Mouse (Mus musculus) heart, adult 2 months (tissue): ENCODE results near the gene Rnaseh2b. TPM values are rescaled to one million over a fixed set of nuclear protein-coding genes. Genes with fewer than 3 reads are reported as not detected.

Experiments
- DNase-seq, 2 experiments: peaks; one replicate each; pipeline ENCODE4 v3.0.0; 2021
- H3K27ac ChIP-seq: fragments of 200-600 bp; 2 replicates; pipeline ENCODE4 v1.8.1; 2022
- H3K27me3 ChIP-seq: fragments of 200-500 bp; 2 replicates; pipeline ENCODE4 v1.6.1; 2012; ENCODE audit warnings: mild to moderate bottlenecking, low read length, inconsistent platforms, mixed read lengths; ENCODE audit not compliant: control insufficient read depth, insufficient read depth
- H3K36me3 ChIP-seq: fragments of 200-500 bp; 2 replicates; pipeline ENCODE4 v1.6.1; 2012; ENCODE audit warnings: low read length, inconsistent platforms; ENCODE audit not compliant: control insufficient read depth, insufficient read depth
- H3K4me1 ChIP-seq: fragments of 200-500 bp; 2 replicates; pipeline ENCODE4 v1.6.1; 2011; ENCODE audit warnings: low read length; ENCODE audit not compliant: control insufficient read depth, insufficient read depth
- H3K4me3 ChIP-seq: fragments of 200-600 bp; 2 replicates; pipeline ENCODE4 v1.8.1; 2022
- H3K79me2 ChIP-seq: fragments of 200-500 bp; replicated peaks from 2 replicates; pipeline ENCODE4 v1.6.1; 2012; ENCODE audit warnings: mild to moderate bottlenecking, inconsistent platforms, low read length, moderate library complexity, mixed read lengths; ENCODE audit not compliant: control insufficient read depth, insufficient read depth
- H3K9ac ChIP-seq: fragments of 200-500 bp; 2 replicates; pipeline ENCODE4 v1.6.1; 2012; ENCODE audit warnings: low read depth, mild to moderate bottlenecking, control low read depth, inconsistent platforms, low read length, mixed read lengths
- CTCF ChIP-seq: fragments of 200-600 bp; IDR thresholded peaks from 2 replicates; pipeline ENCODE4 v1.8.1; 2022; ENCODE audit warnings: antibody characterized with exemption, mild to moderate bottlenecking, moderate library complexity
- EP300 ChIP-seq: fragments of 200-500 bp; IDR thresholded peaks from 2 replicates; pipeline ENCODE4 v1.6.1; 2011; ENCODE audit warnings: low read depth, low read length, control low read depth; ENCODE audit not compliant: insufficient read depth
- POLR2A ChIP-seq: fragments of 200-500 bp; IDR thresholded peaks from 2 replicates; pipeline ENCODE4 v1.6.1; 2011; ENCODE audit warnings: mild to moderate bottlenecking, low read depth, low read length, control low read depth; ENCODE audit not compliant: insufficient read depth
- WGBS: fragments of 180-500 bp; shearing (Covaris S2); methylation state at CpG from one replicate; pipeline ENCODE4 v1.1.7; 2018; 5-methylcytosine and 5-hydroxymethylcytosine counted together
- intact Hi-C: fragments of 180-260 bp; cut with DNase I; formaldehyde crosslinking; loops from one replicate; pipeline ENCODE4 v1.15.1; 2025
- polyA plus RNA-seq: library from polyadenylated mRNA; depleted of rRNA; stranded (reverse); fragments of >200 nt; gene quantifications from 2 replicates; pipeline ENCODE4 v1.2.3, GENCODE M21; 2012; rRNA removed
- total RNA-seq, 2 experiments: library from RNA; stranded (reverse); gene quantifications; 2 replicates each; pipeline ENCODE4 v1.2.3; 2021

Rnaseh2b gene
- total and polyA plus RNA-seq, 3 experiments = 3.3 to 9.8 (median 9.3) TPM

DNA sequence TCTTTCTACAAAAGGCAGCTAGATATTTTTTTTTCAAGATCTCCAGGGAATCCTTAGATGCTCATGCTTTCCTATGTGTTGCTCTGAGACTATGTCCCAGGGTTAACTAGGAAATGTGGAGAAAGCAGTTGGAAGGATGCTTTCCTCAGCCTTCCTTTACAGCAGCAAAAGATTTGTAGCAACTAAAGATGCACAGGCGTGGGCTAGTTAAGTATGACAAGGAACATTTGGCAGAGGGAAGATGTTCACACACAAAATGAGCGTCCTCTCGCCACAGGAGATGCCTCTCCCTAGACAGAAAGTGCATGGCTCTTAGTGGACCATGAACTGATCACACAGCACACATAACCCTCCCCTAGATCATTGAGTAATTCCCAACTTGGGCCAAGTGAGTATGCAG is 125.1 kb downstream of the Rnaseh2b start:
- H3K9ac ChIP-seq = no peak overlapping the region
- H3K79me2 ChIP-seq = no peaks in the 10 kb centered on the region
- WGBS = 81% methylated on average over 3 of the region's 3 CpGs
- TF ChIP-seq EP300 = no peak
- no peaks in the 10 kb centered on the region for H3K27me3 ChIP-seq
- H3K4me3 ChIP-seq = no peak overlapping the region
- DNase-seq = no peak
- H3K27ac ChIP-seq = no peak overlapping the region
- intact Hi-C loops = no loop called here
- H3K36me3 ChIP-seq = no peaks in the 10 kb centered on the region
- peaks cover 3% of the 10 kb centered on the region for H3K4me1 ChIP-seq

DNA sequence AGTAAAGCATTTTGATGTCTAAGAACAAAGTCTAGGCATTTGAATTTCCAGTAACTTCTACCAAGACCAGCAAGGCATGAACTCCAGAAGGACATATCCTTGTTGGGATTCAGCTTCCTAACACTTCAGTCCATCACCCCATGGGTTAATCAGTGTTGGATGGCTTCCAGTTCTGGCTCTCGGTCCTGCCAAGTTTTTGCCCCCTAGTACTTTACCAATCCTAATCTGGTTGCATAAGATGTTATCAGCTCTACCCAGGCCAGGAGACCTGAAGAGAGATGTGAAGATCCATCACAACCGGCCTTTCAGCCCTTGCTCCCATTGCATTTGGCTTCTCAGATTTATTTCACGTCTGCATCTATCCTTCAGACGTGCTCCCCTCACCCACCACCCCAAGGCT is 129.9 kb downstream of the Rnaseh2b start:
- H3K9ac ChIP-seq = no peak overlapping the region
- intact Hi-C loops = no loop called here
- 57% methylated on average over 4 of the region's 4 CpGs for WGBS
- H3K27me3 ChIP-seq = no peaks in the 10 kb centered on the region
- H3K36me3 ChIP-seq = no peaks in the 10 kb centered on the region
- no peaks in the 10 kb centered on the region for H3K4me1 ChIP-seq
- H3K4me3 ChIP-seq = no peak overlapping the region
- H3K79me2 ChIP-seq = no peaks in the 10 kb centered on the region
- H3K27ac ChIP-seq = no peak overlapping the region
- DNase-seq = no peak
- no peak for TF ChIP-seq EP300
- no peak for TF ChIP-seq POLR2A
- no peak for TF ChIP-seq CTCF

Other genes with a start within 250 kb of the Rnaseh2b start
- not detected for gene Dleu7, start 458 bp downstream of the Rnaseh2b start, total RNA-seq
- 0.23 TPM in 1 of 2 replicates, not detected in the other for gene Dleu7, start 458 bp downstream of the Rnaseh2b start, polyA plus RNA-seq
- under 1 TPM in 1 of 2 experiments, not detected in 1; 0.13 TPM for gene Gucy1b2, start 163.7 kb downstream of the Rnaseh2b start, total RNA-seq
- gene Gucy1b2, start 163.7 kb downstream of the Rnaseh2b start, polyA plus RNA-seq = 0.04 TPM in 1 of 2 replicates, not detected in the other